Mouse (Mus musculus) heart, postnatal 0 days (tissue): ENCODE data around the gene Hepacam. TPM values are rescaled to one million over a fixed set of nuclear protein-coding genes. Genes with fewer than 3 reads are reported as not detected.

ENCODE experiments used
- ATAC-seq: fragments of 200-750 bp; cut with Nextera tagmentation; 2 replicates; pipeline ENCODE4 v1.8.0; 2017; ENCODE audit warnings: low read depth, moderate number of reproducible peaks, moderate library complexity; ENCODE audit not compliant: insufficient read depth
- DNase-seq: peaks from one replicate; pipeline ENCODE4 v3.0.0-alpha.2; 2016; ENCODE audit warnings: low spot score
- H3K27ac ChIP-seq: fragments of 300-500 bp; sonication (generic); 2 replicates; pipeline ENCODE4 v1.5.1; 2014; ENCODE audit warnings: low read depth, mild to moderate bottlenecking
- H3K27me3 ChIP-seq: fragments of 300-500 bp; sonication (generic); 2 replicates; pipeline ENCODE4 v1.6.1; 2014; ENCODE audit warnings: low read length, mixed read lengths; ENCODE audit not compliant: control insufficient read depth, insufficient read depth
- H3K36me3 ChIP-seq: fragments of 300-500 bp; sonication (generic); replicated peaks from 2 replicates; pipeline ENCODE4 v1.6.1; 2014; ENCODE audit warnings: low read length, mixed read lengths; ENCODE audit not compliant: control insufficient read depth, insufficient read depth
- H3K4me1 ChIP-seq: fragments of 300-500 bp; sonication (generic); 2 replicates; pipeline ENCODE4 v1.6.1; 2014; ENCODE audit warnings: antibody characterized with exemption; ENCODE audit not compliant: control insufficient read depth, insufficient read depth
- H3K4me2 ChIP-seq: fragments of 300-500 bp; sonication (generic); 2 replicates; pipeline ENCODE4 v1.6.1; 2014; ENCODE audit warnings: low read depth, mild to moderate bottlenecking, low read length, moderate library complexity
- H3K4me3 ChIP-seq: fragments of 300-500 bp; sonication (generic); 2 replicates; pipeline ENCODE4 v1.5.1; 2014; ENCODE audit warnings: low read depth, low read length
- H3K9ac ChIP-seq: fragments of 300-500 bp; sonication (generic); replicated peaks from 2 replicates; pipeline ENCODE4 v1.6.1; 2014; ENCODE audit warnings: low read depth, low read length, mixed read lengths
- H3K9me3 ChIP-seq: fragments of 300-500 bp; sonication (generic); replicated peaks from 2 replicates; pipeline ENCODE4 v1.6.1; 2016; ENCODE audit warnings: low read length; ENCODE audit not compliant: control insufficient read depth
- CTCF ChIP-seq: IDR thresholded peaks from 2 replicates; pipeline ENCODE4 v1.5.1; 2016; ENCODE audit warnings: antibody characterized with exemption, control low read depth, low read depth
- EP300 ChIP-seq: IDR thresholded peaks from 2 replicates; pipeline ENCODE4 v1.6.1; 2016; ENCODE audit warnings: antibody characterized with exemption, low read depth
- WGBS: fragments of 180-500 bp; shearing (Covaris S2); extraction: QIAGEN DNeasy Blood & Tissue Kit; methylation state at CpG from one replicate; pipeline ENCODE4 v1.1.7; 2014; 5-methylcytosine and 5-hydroxymethylcytosine counted together
- polyA plus RNA-seq: library from polyadenylated mRNA; unstranded; fragments of >200 nt; fragmentation: Nextera tagmentation; extraction: Ambion mirVana; gene quantifications from 2 replicates; pipeline ENCODE4 v1.2.1, GENCODE M21; 2015
- total RNA-seq: library from RNA; depleted of rRNA; stranded (reverse); fragments of >200 nt; gene quantifications from 2 replicates; pipeline ENCODE4 v1.2.3, GENCODE M21; 2014; ENCODE audit warnings: low replicate concordance; rRNA removed

The Hepacam gene
- total and polyA plus RNA-seq, 2 experiments from 2014 or later = 0.03 to 0.04 TPM

GRCm38 (mm10) chr9:37435616-37436015 is 68.5 kb downstream of the Hepacam start:
- Histone ChIP-seq H3K36me3 (no peaks in the 10 kb centered on the region), H3K4me3 (no peak overlapping the region), H3K27ac (no peak overlapping the region), H3K9me3 (no peaks in the 10 kb centered on the region), H3K4me1 (peaks cover 9% of the 10 kb centered on the region; the same call in 1 of the 2 replicates), H3K9ac (no peak overlapping the region), H3K27me3 (peaks cover 54% of the 10 kb centered on the region), H3K4me2 (no peak overlapping the region)
- 6% methylated on average over 4 of the region's 4 CpGs for WGBS
- DNase-seq = no peak
- no peak for ATAC-seq
- TF ChIP-seq EP300 (no peak), CTCF (no peak)

Other genes starting within 250 kb of the Hepacam start
- gene Pknox2, start 219.9 kb upstream of the Hepacam start, total RNA-seq = 0.54 and 7.3 TPM in 2 replicates
- gene Pknox2, start 219.9 kb upstream of the Hepacam start, polyA plus RNA-seq = 2.0 and 2.4 TPM in 2 replicates
- gene Tmem218, start 159.1 kb upstream of the Hepacam start, total RNA-seq = 8.2 and 11.2 TPM in 2 replicates
- gene Tmem218, start 159.1 kb upstream of the Hepacam start, polyA plus RNA-seq = 13.5 and 13.7 TPM in 2 replicates
- 0.92 and 3.7 TPM in 2 replicates for gene Slc37a2, start 111.6 kb upstream of the Hepacam start, total RNA-seq
- gene Slc37a2, start 111.6 kb upstream of the Hepacam start, polyA plus RNA-seq = 1.2 and 1.4 TPM in 2 replicates
- 0.99 and 4.4 TPM in 2 replicates for gene Ccdc15, start 18.9 kb upstream of the Hepacam start, total RNA-seq
- gene Ccdc15, start 18.9 kb upstream of the Hepacam start, polyA plus RNA-seq = 2.5 and 2.7 TPM in 2 replicates
- 29.5 and 44.2 TPM in 2 replicates for gene Robo4, start 34.5 kb downstream of the Hepacam start, total RNA-seq
- 10.2 and 12.4 TPM in 2 replicates for gene Robo4, start 34.5 kb downstream of the Hepacam start, polyA plus RNA-seq
- not detected in 2 replicates for gene Robo3, start 65.9 kb downstream of the Hepacam start, total RNA-seq
- gene Robo3, start 65.9 kb downstream of the Hepacam start, polyA plus RNA-seq = 0.12 and 0.18 TPM in 2 replicates
- 3.8 and 5.3 TPM in 2 replicates for gene Msantd2, start 122.0 kb downstream of the Hepacam start, total RNA-seq
- 5.8 and 6.4 TPM in 2 replicates for gene Msantd2, start 122.0 kb downstream of the Hepacam start, polyA plus RNA-seq
- gene Esam, start 160.7 kb downstream of the Hepacam start, total RNA-seq = 115 and 117 TPM in 2 replicates
- 82.6 and 83.4 TPM in 2 replicates for gene Esam, start 160.7 kb downstream of the Hepacam start, polyA plus RNA-seq
- gene Vsig2, start 171.9 kb downstream of the Hepacam start, total RNA-seq = 17.2 TPM in 1 of 2 replicates, not detected in the other
- gene Vsig2, start 171.9 kb downstream of the Hepacam start, polyA plus RNA-seq = 1.4 and 1.5 TPM in 2 replicates
- gene Nrgn, start 185.6 kb downstream of the Hepacam start, total RNA-seq = not detected in 2 replicates
- gene Nrgn, start 185.6 kb downstream of the Hepacam start, polyA plus RNA-seq = 2.0 and 2.3 TPM in 2 replicates
- 5.4 and 5.8 TPM in 2 replicates for gene Siae, start 188.3 kb downstream of the Hepacam start, total RNA-seq
- 6.4 and 9.3 TPM in 2 replicates for gene Siae, start 188.3 kb downstream of the Hepacam start, polyA plus RNA-seq
- 13.8 TPM in 1 of 2 replicates, not detected in the other for gene Spa17, start 246.4 kb downstream of the Hepacam start, total RNA-seq
- 14.0 and 15.7 TPM in 2 replicates for gene Spa17, start 246.4 kb downstream of the Hepacam start, polyA plus RNA-seq